Mouse (Mus musculus) urinary bladder, adult 18-20 months (tissue): Measurements from ENCODE around the gene Ccdc7b.
"Not testable (repeated sequence)": the region's sequence is repeated elsewhere in the genome, so short reads cannot be mapped to it uniquely, and the experiment has no call there.

Experiments used
- DNase-seq, 2 experiments: peaks; one replicate each; pipeline ENCODE4 v3.0.0; 2022; ENCODE audit warnings: low spot score in 2 of 2, mixed read lengths in 2 of 2

Gene Ccdc7b

DNA sequence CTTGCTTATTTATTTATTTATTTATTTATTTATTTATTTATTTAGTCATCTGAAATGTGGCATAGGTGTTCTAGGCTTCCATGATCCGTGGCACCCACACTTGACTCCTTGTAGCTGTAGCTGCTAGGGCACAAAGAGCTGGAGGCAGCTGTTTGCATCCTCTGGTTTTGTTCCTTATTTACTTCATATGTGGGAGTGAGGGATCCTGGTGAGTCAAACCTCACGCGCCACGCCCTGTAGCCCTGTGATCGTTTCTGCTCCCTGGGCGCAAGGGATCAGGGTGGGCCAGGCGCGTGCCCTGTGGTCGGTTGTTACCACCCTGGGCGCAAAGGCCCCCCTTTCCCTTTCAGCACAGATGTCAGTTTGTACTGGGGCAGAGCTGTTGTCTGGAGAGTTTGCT, at the start of gene Ccdc7b:
Ccdc7b (plus strand) TSS at position 301 of the 400 bp plus-strand sequence.
- DNase-seq = not testable (repeated sequence)

DNA sequence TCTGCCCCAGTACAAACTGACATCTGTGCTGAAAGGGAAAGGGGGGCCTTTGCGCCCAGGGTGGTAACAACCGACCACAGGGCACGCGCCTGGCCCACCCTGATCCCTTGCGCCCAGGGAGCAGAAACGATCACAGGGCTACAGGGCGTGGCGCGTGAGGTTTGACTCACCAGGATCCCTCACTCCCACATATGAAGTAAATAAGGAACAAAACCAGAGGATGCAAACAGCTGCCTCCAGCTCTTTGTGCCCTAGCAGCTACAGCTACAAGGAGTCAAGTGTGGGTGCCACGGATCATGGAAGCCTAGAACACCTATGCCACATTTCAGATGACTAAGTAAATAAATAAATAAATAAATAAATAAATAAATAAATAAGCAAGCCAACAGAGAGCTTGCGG, 1.5 kb upstream of the Ccdc7b start, which contains the start of gene Ccdc7a:
Ccdc7a (minus strand) TSS at position 101 of the 400 bp plus-strand sequence.
- not testable (repeated sequence) for DNase-seq

DNA sequence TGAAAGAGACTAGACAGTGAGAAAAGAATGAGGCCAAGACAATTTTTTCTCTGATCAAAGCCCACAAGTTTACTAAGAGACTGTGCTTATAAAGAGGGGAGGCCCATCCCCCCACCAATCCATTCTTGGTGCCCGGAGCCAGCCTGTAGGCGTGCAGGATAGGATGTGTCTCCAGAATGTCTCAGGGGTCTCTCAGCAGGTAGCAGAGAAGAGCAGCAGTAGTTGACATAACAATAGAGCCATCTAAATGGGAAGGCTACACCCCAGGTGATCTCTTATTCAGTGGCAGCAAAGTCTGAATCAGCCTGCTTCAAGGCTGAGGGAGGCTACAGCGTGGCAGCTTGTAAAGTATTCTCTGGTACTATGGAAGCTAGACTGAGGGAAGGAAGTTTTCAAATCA, 48.8 kb downstream of the Ccdc7b start:
- DNase-seq = not testable (repeated sequence)

DNA sequence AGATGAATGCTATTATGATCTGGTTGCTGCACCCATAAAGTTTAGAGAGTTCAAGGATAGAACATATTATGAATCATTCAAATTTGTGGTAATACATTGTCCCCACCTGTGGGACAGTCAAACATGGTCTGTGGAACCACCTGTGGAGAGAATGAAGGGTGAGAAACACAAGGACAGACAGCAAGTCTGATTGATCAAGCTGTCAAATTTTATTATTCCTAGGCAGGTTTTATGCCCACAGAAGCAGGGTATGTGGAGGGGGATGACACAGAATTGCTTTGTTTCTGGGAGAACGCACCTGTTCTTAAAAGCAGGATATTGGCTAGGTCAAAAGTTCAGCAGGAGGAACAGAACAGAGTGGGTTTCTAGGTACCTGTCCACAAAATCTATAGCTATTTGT, 64.6 kb downstream of the Ccdc7b start, which contains the start of gene Gm10999:
Gm10999 (minus strand) TSS at position 101 of the 400 bp plus-strand sequence.
- DNase-seq = no peak

DNA sequence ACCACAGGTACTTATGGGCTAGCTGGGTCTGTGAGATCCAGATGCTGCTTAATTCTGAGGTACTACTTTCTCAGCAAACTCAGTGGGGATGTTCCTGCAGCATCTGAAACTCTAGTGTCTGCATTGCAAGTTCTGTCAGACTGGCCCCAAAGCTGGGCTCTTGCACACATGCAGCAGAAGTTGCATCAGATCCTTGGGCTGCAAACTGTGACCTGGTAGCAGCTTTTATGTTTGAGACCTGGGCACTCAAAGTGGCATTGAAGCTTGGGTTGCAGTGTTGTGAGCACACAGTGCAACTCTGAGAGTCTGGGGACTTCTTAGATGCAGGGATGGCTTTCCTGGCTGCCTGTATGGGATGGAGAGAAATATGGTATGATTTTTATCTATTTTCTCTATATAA, 66.5 kb downstream of the Ccdc7b start:
- no peak for DNase-seq
